Comparison of ENCODE assay signal across 29 mouse cellular contexts in genomic region chr11:61164366-61164765, GRCm38 (mm10). TPM values are rescaled to one million over a fixed set of nuclear protein-coding genes. Genes with fewer than 3 reads are reported as not detected.
"Had no signal": no experiment of that assay in that cellular context is flagged by ENCODE, and none has a peak within 500 bp of the region (broad histone marks: within the 10 kb centered on the region; RNA-seq: fewer than 3 reads in every experiment).

No protein-coding gene starts in this region.

- H3K27ac ChIP-seq: gastrocnemius, adult 2 months; heart, embryonic 13.5 days; heart, embryonic 15.5 days; hindbrain, embryonic 10.5 days; hindbrain, embryonic 12.5 days; hindbrain, embryonic 14.5 days; intestine, embryonic 15.5 days; layer of hippocampus, adult 2 months; left cerebral cortex, adult 2 months; limb, embryonic 10.5 days; limb, embryonic 12.5 days; liver, embryonic 13.5 days; liver, embryonic 15.5 days had no signal

- H3K9me3 ChIP-seq: heart, embryonic 13.5 days; heart, embryonic 15.5 days; hindbrain, embryonic 10.5 days; hindbrain, embryonic 12.5 days; intestine, embryonic 15.5 days; limb, embryonic 10.5 days; limb, embryonic 12.5 days; liver, embryonic 13.5 days; liver, embryonic 15.5 days had no signal

- H3K4me2 ChIP-seq: heart, embryonic 13.5 days; heart, embryonic 15.5 days; hindbrain, embryonic 12.5 days; hindbrain, embryonic 14.5 days; intestine, embryonic 15.5 days; limb, embryonic 12.5 days; liver, embryonic 11.5 days; liver, embryonic 13.5 days; liver, embryonic 15.5 days had no signal

- H3K4me3 ChIP-seq: gastrocnemius, adult 2 months; heart, embryonic 13.5 days; heart, embryonic 15.5 days; hindbrain, embryonic 10.5 days; hindbrain, embryonic 12.5 days; intestine, embryonic 15.5 days; layer of hippocampus, adult 2 months; left cerebral cortex, adult 2 months; limb, embryonic 10.5 days; limb, embryonic 12.5 days; liver, embryonic 13.5 days; liver, embryonic 15.5 days had no signal

- DNase-seq: gastrocnemius, adult 2 months; gastrocnemius, postnatal 10 days; gastrocnemius, postnatal 25 days; heart, postnatal 14 days; heart, postnatal 36 days; kidney, adult 18-20 months; kidney, adult 8-10 months; kidney, postnatal 10 days; kidney, postnatal 25 days; kidney, postnatal 4 days; liver; liver, embryonic 13.5 days had no signal

- ATAC-seq: hindbrain, embryonic 16.5 days; inflammation-experienced regulatory T-cells, adult 6 months; intestine, embryonic 15.5 days had no signal

- H3K4me1 ChIP-seq: limb, embryonic 10.5 days had no signal

- H3K27me3 ChIP-seq: heart, embryonic 13.5 days; heart, embryonic 15.5 days; hindbrain, embryonic 12.5 days; intestine, embryonic 15.5 days; limb, embryonic 12.5 days; liver, embryonic 13.5 days; liver, embryonic 15.5 days had no signal

- H3K9ac ChIP-seq: heart, embryonic 13.5 days; heart, embryonic 15.5 days; hindbrain, embryonic 12.5 days; hindbrain, embryonic 14.5 days; intestine, embryonic 15.5 days; limb, embryonic 12.5 days; liver, embryonic 13.5 days; liver, embryonic 15.5 days had no signal

RNA-seq across cellular contexts. Expression of gene Aldh3a1, which starts 43.0 kb away (rescaled TPM):
- total RNA-seq: granulocyte monocyte progenitor cell, adult 5-6 weeks had no signal
- polyA plus RNA-seq: hindbrain, embryonic 10.5 days; hindbrain, embryonic 12.5 days; hindbrain, embryonic 14.5 days; inflammation-experienced regulatory T-cells, adult 6 months; intestine, embryonic 15.5 days; kidney, embryonic 14.5 days; kidney, embryonic 16.5 days; limb, embryonic 10.5 days; liver, embryonic 11.5 days had no signal
